Mouse (Mus musculus) limb, embryonic 13.5 days (tissue): ENCODE data around the gene Ptprh. TPM values are rescaled to one million over a fixed set of nuclear protein-coding genes. Genes with fewer than 3 reads are reported as not detected.
A peak's percentile ranks its signal among the peaks of the same experiment; 100 is the strongest.
"Not testable (repeated sequence)": the region's sequence is repeated elsewhere in the genome, so short reads cannot be mapped to it uniquely, and the experiment has no call there.

Experiments
- ATAC-seq: fragments of 200-750 bp; cut with Nextera tagmentation; 2 replicates; pipeline ENCODE4 v1.8.0; 2017; ENCODE audit warnings: low read depth, moderate number of reproducible peaks, moderate TSS enrichment; ENCODE audit not compliant: low FRiP score
- H3K27ac ChIP-seq: fragments of 300-500 bp; sonication (generic); 2 replicates; pipeline ENCODE4 v1.5.1; 2015; ENCODE audit warnings: inconsistent platforms, mild to moderate bottlenecking, moderate library complexity
- H3K27me3 ChIP-seq: fragments of 300-500 bp; sonication (generic); 2 replicates; pipeline ENCODE4 v1.6.1; 2015; ENCODE audit warnings: mild to moderate bottlenecking, inconsistent platforms
- H3K36me3 ChIP-seq: fragments of 300-500 bp; sonication (generic); 2 replicates; pipeline ENCODE4 v1.6.1; 2015; ENCODE audit warnings: inconsistent platforms, mild to moderate bottlenecking, moderate library complexity
- H3K4me1 ChIP-seq: fragments of 300-500 bp; sonication (generic); 2 replicates; pipeline ENCODE4 v1.6.1; 2015; ENCODE audit warnings: inconsistent platforms
- H3K4me2 ChIP-seq: fragments of 300-500 bp; sonication (generic); replicated peaks from 2 replicates; pipeline ENCODE4 v1.6.1; 2015; ENCODE audit warnings: inconsistent platforms, mild to moderate bottlenecking, moderate library complexity
- H3K4me3 ChIP-seq: fragments of 300-500 bp; sonication (generic); 2 replicates; pipeline ENCODE4 v1.5.1; 2015; ENCODE audit warnings: moderate library complexity, mild to moderate bottlenecking, inconsistent platforms
- H3K9ac ChIP-seq: fragments of 300-500 bp; sonication (generic); 2 replicates; pipeline ENCODE4 v1.6.1; 2015; ENCODE audit warnings: mild to moderate bottlenecking, inconsistent platforms
- H3K9me3 ChIP-seq: fragments of 300-500 bp; sonication (generic); 2 replicates; pipeline ENCODE4 v1.6.1; 2016; ENCODE audit warnings: inconsistent platforms
- WGBS: fragments of 180-500 bp; shearing (Covaris S2); methylation state at CpG from one replicate; pipeline ENCODE4 v1.1.7; 2015; 5-methylcytosine and 5-hydroxymethylcytosine counted together
- polyA plus RNA-seq: library from polyadenylated mRNA; unstranded; fragments of >200 nt; fragmentation: Nextera tagmentation; extraction: Ambion mirVana; gene quantifications from 2 replicates; pipeline ENCODE4 v1.2.1, GENCODE M21; 2015

Gene Ptprh
- polyA plus RNA-seq, 1 experiment from 2014 or later, result not detected

- H3K9ac ChIP-seq, result no peak overlapping the region
- H3K4me2 ChIP-seq, result no peak overlapping the region
- H3K4me3 ChIP-seq, result no peak overlapping the region
- H3K27me3 ChIP-seq, result no peaks in the 10 kb centered on the region
- no peak overlapping the region for H3K27ac ChIP-seq
- 94% methylated on average over 4 of the region's 4 CpGs for WGBS
- no peak for ATAC-seq
- peaks cover 11% of the 10 kb centered on the region for H3K4me1 ChIP-seq
- no peaks in the 10 kb centered on the region for H3K9me3 ChIP-seq
- H3K36me3 ChIP-seq, result no peaks in the 10 kb centered on the region
Measured at GRCm38 (mm10) chr7:4536369-4536768, 67.5 kb downstream of the Ptprh start.

DNA sequence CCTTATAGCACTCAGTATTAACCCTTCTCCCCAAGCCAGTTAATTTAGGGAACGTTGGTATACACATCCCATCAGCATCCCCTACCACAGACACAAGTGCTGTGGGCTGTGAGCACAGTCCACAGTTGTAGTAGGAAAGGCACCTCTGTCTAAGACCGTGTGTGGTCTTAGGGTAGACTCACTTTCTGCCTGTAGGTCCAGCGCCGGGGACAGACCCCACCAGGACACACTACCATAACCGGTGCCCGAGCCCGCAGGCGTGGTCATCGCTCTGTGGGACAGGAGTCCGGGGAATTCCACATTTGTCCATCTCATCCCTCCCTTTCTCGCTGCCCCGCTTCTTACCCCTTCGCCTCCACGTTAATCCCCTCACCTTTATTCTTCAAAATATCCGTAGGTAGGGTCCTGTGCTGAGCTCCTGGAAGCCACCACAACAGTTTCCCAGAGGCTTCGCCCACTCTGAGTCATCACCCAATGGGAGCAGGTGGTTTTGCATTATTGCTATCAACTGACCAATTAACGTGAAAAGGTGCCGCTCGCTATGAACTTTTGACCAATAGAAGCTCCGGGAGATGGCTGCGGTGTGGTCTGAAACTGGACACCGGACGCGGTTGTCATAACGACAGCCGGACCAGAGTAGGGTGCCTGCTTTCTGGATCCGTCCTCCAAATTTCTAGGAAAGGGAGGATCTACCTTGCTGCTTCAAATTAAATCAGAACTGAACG is 71.7 kb downstream of the Ptprh start, which contains the start of gene Dnaaf3:
Gene Dnaaf3 (minus strand): TSS at position 449 of the 725 bp plus-strand sequence.
- Histone ChIP-seq H3K4me1 (peaks cover 18% of the 10 kb centered on the region), H3K4me2 (peak within 1 kb of the TSS; percentile 71), H3K27ac (no peak within 1 kb of the TSS), H3K4me3 (peak within 1 kb of the TSS; percentile 42), H3K9ac (peak within 1 kb of the TSS; percentile 39; the same call in 1 of the 2 replicates), H3K36me3 (no peaks in the 10 kb centered on the region), H3K27me3 (no peaks in the 10 kb centered on the region), H3K9me3 (no peaks in the 10 kb centered on the region)
- 3% methylated on average over 28 of the region's 28 CpGs for WGBS
- peak; percentile 95 for ATAC-seq

DNA sequence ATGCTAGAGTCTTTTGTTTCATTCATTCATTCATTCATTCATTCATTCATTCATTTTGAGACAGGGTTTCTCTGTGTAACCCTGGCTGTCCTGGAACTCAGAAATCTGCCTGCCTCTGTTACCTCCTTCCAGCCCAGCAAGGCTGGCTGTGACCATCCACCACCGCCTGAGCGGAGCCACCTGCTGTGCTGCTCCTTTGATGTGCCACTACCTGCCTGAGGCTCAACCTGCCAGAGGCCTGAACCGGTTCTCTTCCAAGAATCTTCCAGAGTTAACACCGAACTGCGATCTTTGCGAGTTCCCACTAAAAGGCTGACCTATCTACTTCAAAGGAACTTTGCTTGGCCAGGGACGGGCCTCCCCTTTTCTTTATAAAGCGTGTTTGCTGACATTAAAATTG is 73.7 kb downstream of the Ptprh start:
- H3K27ac ChIP-seq, ATAC-seq, H3K9ac ChIP-seq, H3K4me3 ChIP-seq, H3K36me3 ChIP-seq, H3K27me3 ChIP-seq, H3K4me2 ChIP-seq, H3K9me3 ChIP-seq: not testable (repeated sequence)
- WGBS, result 24% methylated on average over 7 of the region's 8 CpGs
- H3K4me1 ChIP-seq, result peaks cover 29% of the 10 kb centered on the region

DNA sequence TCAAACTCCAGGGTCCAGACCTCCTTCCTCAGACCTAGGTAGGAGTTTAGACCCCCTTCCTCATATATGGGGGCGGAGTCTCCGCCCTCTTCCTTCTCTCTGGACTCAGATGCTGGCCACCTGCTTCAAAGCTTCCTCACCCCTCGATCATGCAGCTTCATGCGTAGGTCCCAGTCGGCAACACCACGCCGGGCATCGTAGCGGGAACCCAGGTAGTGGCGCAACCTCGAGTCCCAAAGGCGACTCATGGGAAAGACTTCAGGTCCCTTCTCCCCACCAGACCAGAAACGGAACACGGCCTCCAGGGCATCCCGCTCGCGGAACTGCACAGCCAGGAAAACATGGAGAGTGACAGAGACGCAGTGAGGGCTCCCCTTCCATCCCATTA is 76.5 kb downstream of the Ptprh start:
- no peak overlapping the region for H3K9ac ChIP-seq
- 0 out of 2 replicates have a peak, but pooled peaks cover under 1% of the 10 kb centered on the region for H3K27me3 ChIP-seq
- peak overlapping the region; percentile 63 for H3K4me2 ChIP-seq
- no peaks in the 10 kb centered on the region for H3K36me3 ChIP-seq
- H3K4me1 ChIP-seq, result peaks cover 27% of the 10 kb centered on the region
- peak overlapping the region; percentile 38 for H3K4me3 ChIP-seq
- H3K9me3 ChIP-seq, result no peaks in the 10 kb centered on the region
- H3K27ac ChIP-seq, result no peak overlapping the region
- WGBS, result 50% methylated on average over 18 of the region's 18 CpGs
- no peak for ATAC-seq

- H3K27ac ChIP-seq, result peak overlapping the region; percentile 56; the same call in 1 of the 2 replicates
- H3K9ac ChIP-seq, result peak overlapping the region; percentile 60
- H3K4me1 ChIP-seq, result peaks cover 20% of the 10 kb centered on the region
- H3K9me3 ChIP-seq, result no peaks in the 10 kb centered on the region
- 22% methylated on average over 40 of the region's 40 CpGs for WGBS
- H3K27me3 ChIP-seq, result peaks cover 7% of the 10 kb centered on the region; the same call in 1 of the 2 replicates
- no peaks in the 10 kb centered on the region for H3K36me3 ChIP-seq
- peak overlapping the region; percentile 63 for H3K4me2 ChIP-seq
- H3K4me3 ChIP-seq, result peak overlapping the region; percentile 38
- ATAC-seq, result peak; percentile 94
Measured at GRCm38 (mm10) chr7:4526341-4527301, 77.2 kb downstream of the Ptprh start.

- ATAC-seq, result not testable (repeated sequence)
- 0 out of 2 replicates have a peak within 1 kb of the TSS, but pooled peaks have one; percentile 13 for H3K9ac ChIP-seq
- peaks cover 13% of the 10 kb centered on the region; the same call in 1 of the 2 replicates for H3K27me3 ChIP-seq
Measured at GRCm38 (mm10) chr7:4524212-4524922, 79.5 kb downstream of the Ptprh start, which contains the start of gene Tnni3. Gene Tnni3, minus strand, starts transcription at chr7:4524229.

GRCm38 (mm10) chr7:4523205-4524130 is 80.4 kb downstream of the Ptprh start:
- Histone ChIP-seq H3K36me3 (no peaks in the 10 kb centered on the region), H3K4me1 (peaks cover 24% of the 10 kb centered on the region), H3K9me3 (no peaks in the 10 kb centered on the region; the same call in 1 of the 2 replicates), H3K4me2 (no peak overlapping the region), H3K27me3 (peaks cover 13% of the 10 kb centered on the region; the same call in 1 of the 2 replicates), H3K9ac (0 out of 2 replicates have a peak overlapping the region, but pooled peaks have one; percentile 13), H3K4me3 (no peak overlapping the region), H3K27ac (no peak overlapping the region)
- 89% methylated on average over 33 of the region's 33 CpGs for WGBS
- no peak for ATAC-seq

More at GRCm38 (mm10) chr7:4524212-4524922, 79.5 kb downstream of the Ptprh start, which contains the start of gene Tnni3:
- H3K36me3 ChIP-seq, H3K4me3 ChIP-seq, H3K9me3 ChIP-seq, H3K27ac ChIP-seq, H3K4me2 ChIP-seq: not testable (repeated sequence)
- WGBS, result 72% methylated on average over 15 of the region's 15 CpGs
- H3K4me1 ChIP-seq, result peaks cover 24% of the 10 kb centered on the region

DNA sequence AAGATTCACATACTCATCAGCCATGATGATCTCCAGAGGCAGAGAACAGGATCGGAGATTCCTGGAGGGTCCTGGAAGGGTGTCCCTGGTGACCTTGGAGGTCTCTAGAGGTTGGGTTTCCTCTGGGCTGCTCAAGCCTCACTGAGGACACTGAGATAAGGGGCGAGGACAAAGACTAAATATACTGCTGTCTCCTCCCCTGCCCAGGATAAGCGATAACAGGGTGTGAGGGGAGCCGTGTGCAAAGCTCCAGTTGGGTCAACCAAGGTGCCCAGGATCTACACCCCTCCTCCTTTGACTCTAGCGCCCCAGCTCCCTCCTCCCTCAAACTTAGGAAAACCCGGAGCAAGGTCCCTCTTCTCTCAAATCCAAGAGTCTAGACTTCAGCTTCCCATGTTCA is 81.5 kb downstream of the Ptprh start:
- no peak overlapping the region for H3K4me3 ChIP-seq
- ATAC-seq, result no peak

DNA sequence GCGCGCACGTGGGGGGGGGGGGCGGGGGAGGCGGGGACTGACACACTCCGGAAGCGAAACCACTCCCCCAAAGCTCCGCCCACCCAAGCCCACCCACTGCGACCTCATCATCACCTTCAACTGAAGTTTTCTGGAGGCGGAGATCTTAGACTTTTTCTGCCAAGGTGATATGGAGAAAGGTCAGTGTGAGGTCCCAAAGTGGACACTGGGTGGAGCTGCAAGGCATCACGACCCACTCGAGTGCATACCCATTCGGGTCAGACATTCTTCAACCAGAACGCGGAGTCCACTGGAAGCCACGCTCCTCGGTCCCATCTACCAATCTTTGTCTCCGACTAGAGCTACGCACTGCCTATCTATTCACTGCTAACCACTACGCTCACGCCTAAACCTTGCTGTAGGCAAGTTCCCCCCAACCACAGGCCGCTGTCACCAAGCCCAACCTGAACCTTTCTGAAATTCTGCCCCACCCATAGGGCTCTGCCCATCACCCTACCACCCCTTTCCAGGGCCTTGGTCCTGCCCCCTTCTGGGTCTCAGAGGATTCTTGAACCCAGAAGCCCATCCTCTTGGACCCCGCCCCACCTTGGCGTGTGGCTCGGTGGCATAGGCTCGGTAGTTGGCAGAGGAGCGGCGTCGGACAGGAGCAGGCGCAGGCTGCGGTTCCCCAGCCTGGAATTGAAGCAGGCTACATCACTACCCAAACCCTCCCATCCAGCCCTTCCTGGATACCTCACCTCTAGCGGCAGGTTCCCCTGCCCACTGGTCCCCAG is 82.4 kb downstream of the Ptprh start:
- peaks cover 13% of the 10 kb centered on the region; the same call in 1 of the 2 replicates for H3K27me3 ChIP-seq
- H3K27ac ChIP-seq, result no peak overlapping the region
- no peaks in the 10 kb centered on the region; the same call in 1 of the 2 replicates for H3K9me3 ChIP-seq
- no peaks in the 10 kb centered on the region for H3K36me3 ChIP-seq
- 35% methylated on average over 31 of the region's 32 CpGs for WGBS
- peak overlapping the region; percentile 60 for H3K4me2 ChIP-seq
- peak overlapping the region; percentile 28 for H3K4me3 ChIP-seq
- ATAC-seq, result no peak
- H3K9ac ChIP-seq, result 0 out of 2 replicates have a peak overlapping the region, but pooled peaks have one; percentile 59
- peaks cover 9% of the 10 kb centered on the region for H3K4me1 ChIP-seq

More for the DNA sequence above, 81.5 kb downstream of the Ptprh start:
- Histone ChIP-seq H3K36me3 (no peaks in the 10 kb centered on the region), H3K27me3 (peaks cover 13% of the 10 kb centered on the region; the same call in 1 of the 2 replicates), H3K9ac (no peak overlapping the region), H3K4me2 (no peak overlapping the region), H3K4me1 (peaks cover 18% of the 10 kb centered on the region), H3K9me3 (no peaks in the 10 kb centered on the region; the same call in 1 of the 2 replicates), H3K27ac (no peak overlapping the region)
- WGBS, result 86% methylated on average over 6 of the region's 6 CpGs

GRCm38 (mm10) chr7:4518487-4518886 is 85.4 kb downstream of the Ptprh start:
- no peak overlapping the region for H3K4me3 ChIP-seq
- peaks cover 13% of the 10 kb centered on the region; the same call in 1 of the 2 replicates for H3K27me3 ChIP-seq
- H3K9me3 ChIP-seq, result no peaks in the 10 kb centered on the region; the same call in 1 of the 2 replicates
- no peaks in the 10 kb centered on the region for H3K36me3 ChIP-seq
- 87% methylated on average over 1 of the region's 1 CpGs for WGBS
- H3K4me2 ChIP-seq, result no peak overlapping the region
- no peak overlapping the region for H3K9ac ChIP-seq
- ATAC-seq, result no peak
- H3K4me1 ChIP-seq, result peaks cover 23% of the 10 kb centered on the region
- no peak overlapping the region for H3K27ac ChIP-seq
